Mouse (Mus musculus): Measurements from ENCODE around the gene Sfrp2.

Gene Sfrp2

DNA sequence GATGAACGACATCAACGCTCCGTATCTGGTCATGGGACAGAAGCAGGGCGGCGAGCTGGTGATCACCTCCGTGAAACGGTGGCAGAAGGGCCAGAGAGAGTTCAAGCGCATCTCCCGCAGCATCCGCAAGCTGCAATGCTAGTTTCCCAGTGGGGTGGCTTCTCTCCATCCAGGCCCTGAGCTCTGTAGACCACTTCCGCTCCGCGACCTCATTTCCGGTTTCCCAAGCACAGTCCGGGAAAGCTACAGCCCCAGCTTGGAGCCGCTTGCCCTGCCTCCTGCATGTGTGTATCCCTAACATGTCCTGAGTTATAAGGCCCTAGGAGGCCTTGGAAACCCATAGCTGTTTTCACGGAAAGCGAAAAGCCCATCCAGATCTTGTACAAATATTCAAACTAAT is 7.2 kb downstream of the Sfrp2 start:
- no peak for DNase-seq

DNA sequence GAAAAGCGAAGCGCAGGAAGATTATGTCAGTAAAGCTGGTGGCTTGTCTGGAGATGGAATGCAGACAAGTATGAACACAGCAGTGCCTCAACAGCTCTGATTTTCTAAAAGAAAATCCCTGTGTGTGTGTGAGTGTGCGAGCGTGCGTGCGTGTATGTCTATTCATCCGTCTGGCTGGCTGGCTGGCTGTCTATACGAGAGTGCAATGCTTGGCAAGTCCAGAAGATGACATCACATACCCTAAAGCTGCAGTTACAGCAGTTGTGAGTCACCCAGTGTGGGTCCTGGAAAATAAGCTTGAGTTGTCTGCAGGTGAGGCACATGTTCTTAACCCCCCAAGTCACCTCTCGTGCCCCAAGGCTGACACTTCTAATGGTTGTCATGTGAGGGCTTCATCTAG is 9.3 kb downstream of the Sfrp2 start:
- DNase-seq = no peak

DNA sequence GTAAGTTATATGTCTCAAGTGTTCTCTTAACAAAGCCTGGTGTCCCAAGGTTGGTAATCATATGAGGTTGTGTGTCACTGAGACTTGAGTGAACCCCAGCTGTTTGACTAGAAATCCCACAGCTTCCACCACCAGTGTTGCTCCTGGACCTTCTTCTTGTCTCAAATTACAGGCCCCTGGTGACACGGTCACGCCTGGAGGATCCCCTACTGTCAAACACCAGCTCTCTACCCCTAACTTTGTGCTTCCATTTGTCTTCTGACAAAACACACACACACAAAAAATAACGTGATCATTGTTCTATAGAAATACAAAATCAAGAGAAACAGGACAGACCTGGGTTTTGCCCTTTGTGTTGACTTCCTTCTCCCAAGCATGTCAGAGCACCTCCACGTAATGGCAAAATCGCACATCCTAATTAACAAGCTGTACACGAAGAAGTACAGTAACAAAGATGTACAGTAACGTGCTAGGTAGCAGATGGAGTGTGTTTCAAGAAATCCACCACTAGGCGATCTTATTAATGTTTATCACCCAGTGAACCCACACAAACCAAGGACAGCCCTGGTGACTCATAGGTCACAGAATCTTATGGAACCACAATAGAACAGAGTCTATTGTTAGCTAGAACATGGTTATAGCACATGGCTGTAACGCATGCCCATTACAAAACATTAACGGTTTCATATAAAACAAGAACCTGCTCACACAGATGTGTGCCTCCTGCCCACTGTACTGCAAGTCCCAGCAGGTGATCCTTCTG is 15.5 kb downstream of the Sfrp2 start:
- no peak for DNase-seq

DNA sequence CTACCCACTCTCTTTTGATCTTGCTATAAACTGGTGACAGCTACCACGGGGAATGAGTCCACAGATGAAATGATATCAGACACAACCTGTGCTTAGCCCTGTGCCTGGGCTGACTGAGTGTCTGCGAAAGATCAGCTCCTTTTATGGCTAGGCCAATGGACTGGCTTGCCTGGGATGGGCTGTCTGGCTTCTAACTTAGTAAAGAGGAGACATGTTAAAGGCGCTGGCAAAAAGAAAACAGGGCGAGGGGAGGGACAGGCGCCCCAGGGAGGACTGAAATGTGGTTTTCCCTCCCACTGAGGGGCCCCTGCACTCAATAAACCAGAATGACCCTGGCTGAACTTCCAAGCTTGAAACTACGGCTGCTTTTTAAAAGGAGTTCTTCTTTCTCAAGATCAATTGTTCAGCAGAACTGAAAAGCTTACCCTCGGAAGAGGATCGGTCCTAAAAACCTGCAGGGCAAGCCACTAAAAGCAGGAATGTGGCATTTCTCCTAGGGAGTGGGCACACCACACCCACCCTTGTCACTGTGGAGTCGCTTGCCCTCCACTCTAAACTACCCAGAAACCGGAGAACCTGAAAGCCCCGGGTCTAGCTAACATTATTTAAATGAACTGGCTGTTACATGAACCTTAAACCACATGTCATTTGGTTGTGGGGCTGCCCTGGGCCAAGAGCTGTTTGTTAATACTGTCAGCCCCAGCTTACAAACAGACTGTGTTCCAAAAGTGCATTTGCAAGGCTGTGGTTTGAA is 17.8 kb downstream of the Sfrp2 start:
- DNase-seq = peak in 1 of 2 experiments; percentile 19

DNA sequence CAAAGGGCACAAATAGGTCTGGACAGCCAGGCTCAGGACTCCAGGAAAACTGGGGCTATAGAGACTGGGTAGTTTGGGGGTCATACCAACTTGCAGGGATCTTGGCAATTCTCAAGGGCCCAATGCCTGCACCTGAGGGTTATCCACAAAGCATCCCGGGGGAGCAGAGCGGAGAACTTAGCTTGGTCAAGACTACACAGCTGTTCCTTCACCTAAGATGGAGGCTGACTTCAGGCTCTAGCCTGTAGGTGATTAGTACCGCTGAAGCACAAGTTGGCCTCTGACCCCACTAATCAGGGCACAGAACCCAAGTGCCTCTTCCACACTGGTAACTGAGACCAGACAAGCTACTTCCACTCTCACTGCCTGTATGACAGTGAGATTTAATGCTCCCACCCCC is 18.6 kb downstream of the Sfrp2 start:
- DNase-seq = no peak

DNA sequence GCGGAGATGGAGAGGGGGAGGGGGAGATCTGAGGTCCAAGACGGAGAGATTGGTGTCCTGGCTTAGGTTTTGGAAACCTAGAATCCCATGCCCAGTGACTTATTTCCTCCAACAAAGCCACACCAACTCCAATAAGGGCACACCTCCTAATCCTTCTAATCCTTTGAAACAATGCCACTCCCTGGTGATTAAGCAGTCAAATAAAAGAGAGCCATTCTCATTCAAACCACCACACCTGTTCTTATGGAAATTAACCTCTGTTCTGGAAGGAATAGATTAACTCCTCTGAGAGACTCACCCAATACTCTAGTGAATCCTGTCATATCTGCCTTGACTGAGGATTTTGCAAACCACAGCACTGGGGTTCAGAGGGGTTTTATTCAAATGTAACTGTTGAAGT is 21.0 kb downstream of the Sfrp2 start:
- DNase-seq = no peak

DNA sequence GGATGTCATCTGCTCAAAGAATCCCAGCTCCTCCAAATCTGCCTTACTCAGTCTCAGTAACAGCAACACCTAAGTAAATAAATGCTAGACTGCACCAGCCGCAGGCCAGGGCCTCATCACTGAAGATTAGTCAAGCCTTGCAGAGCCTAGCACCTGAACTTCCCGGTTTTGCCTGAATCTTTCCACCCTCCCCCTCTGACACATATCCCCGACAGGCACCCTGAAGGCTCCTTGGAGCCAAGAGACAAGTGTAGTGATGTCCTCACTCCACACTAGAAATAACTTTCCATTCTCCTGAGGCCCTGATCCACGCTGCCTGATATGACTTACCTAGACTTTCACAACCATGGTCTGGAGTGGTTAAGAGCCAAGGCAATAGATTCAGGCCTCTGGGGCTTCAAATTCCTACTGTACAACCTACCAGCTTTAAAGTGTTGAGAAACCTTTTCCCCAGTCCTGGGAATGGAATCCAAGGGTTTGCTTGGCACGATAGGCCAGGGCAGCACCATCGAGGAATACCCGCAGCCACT is 21.7 kb downstream of the Sfrp2 start:
- peak in 1 of 2 experiments; percentile 18 for DNase-seq

DNA sequence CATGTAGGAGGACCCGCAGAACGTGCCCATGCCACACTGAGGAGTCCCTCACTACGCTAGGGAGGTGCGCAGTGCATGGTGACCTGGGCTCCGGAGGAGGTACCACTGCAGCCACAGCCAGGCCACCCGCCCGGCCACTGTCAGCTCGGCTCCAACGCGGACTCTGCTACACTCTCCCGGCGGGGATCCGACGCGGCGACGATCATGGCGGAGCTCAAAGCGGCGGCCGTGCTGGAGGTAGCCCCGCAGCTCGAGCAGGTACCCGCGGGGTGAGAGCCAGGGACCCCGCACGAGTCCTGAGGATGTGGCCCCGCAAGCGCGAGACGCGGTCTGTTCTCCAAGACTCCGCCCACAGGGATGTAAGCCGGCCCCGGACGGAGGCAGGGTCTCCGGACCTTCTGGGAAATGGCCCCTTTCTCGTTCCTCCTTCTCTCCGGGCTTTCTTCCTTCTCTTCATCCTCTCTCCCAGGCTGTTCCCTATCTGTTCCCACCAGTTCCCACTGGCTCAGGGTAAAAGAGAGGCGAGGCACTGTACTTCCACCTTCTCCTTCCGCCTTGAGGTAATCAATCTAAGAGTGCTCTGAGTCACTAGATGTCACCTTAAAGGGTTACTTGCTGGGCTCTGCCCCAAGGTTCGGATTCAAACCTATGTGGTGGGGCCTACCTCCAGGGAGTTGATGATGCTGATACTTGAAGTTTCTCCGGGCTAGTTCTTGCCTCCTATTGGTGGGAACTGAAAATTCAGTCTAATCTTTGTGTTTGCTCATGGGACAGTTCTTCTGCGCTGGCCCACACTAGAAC is 23.7 kb downstream of the Sfrp2 start:
- DNase-seq = peak; percentile 40 to 61

DNA sequence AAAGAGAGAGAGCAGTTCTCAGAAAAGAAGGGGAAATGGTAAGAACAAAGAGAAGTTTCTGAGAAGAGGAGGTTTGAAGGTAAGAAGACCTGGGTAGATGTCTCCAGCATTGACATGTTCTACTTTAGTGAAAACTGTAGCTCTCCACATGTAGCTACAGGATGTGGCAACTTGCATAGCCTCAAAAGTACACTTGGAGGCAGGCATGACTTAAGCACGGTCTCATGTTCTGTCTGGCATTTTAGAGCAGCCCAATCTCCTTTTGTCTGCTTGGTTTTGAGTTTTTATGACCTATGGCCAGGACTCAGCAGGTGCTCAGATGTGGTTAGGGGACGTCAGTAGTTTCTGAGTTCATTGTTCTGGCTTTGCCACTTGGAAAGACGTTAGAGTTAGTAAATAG is 25.3 kb downstream of the Sfrp2 start:
- no peak for DNase-seq

DNA sequence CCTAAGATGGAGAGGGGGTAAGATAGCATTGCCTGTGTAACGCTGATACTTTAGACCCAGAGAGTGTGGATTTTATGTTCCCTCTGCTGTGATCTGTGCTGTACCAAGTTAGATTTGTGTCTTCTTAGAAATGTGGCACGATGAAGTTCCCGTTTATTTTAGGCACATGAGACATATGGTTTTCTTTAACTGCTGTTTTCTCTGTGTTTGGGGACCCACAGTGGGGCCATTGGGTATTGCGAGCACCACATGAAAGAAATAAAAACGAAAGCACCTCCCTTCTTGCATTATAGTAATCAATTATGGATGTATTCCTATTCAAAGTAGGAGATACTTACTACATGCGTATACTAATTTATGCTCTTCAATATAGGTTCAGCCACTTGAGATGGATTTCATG is 31.0 kb downstream of the Sfrp2 start:
- no peak for DNase-seq

DNA sequence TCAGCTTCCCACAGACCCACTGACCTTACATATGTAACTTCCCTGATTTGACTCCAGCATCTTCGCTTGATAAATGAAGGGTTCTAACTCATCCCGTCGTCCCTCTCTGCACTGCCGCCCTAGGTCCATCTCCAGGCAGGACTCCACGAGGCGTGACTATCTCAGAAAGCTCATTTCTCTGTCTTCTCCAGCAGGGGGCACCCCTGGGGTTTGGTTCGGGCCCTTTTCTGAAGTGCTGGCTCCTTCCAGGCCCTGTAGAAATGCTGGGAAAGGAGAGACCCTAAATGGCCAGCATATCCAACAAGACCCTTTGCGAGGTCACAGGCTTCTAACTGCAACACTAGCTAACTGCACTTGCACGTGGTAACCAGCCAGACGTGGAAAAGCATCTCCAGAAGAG is 31.7 kb downstream of the Sfrp2 start:
- DNase-seq = peak; percentile 68 to 74

DNA sequence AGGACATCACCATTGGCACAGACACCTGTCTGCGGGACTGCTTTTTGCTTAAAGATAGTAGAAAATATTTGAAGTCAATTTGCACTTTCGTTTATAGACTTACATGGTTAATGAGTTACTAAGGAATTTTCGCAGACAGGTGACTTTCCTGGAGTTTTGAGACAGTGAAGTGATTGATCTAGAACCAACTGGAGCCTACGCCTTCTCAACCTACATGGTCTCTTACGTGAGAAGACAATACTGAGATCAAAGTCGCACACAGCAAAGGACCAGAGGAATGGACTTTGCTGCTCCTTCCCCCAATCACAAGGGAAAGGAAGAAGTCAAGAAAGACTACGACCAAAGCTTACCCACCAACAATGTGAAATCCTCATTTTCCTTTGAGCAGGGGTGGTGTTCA is 33.4 kb downstream of the Sfrp2 start:
- DNase-seq = no peak

DNA sequence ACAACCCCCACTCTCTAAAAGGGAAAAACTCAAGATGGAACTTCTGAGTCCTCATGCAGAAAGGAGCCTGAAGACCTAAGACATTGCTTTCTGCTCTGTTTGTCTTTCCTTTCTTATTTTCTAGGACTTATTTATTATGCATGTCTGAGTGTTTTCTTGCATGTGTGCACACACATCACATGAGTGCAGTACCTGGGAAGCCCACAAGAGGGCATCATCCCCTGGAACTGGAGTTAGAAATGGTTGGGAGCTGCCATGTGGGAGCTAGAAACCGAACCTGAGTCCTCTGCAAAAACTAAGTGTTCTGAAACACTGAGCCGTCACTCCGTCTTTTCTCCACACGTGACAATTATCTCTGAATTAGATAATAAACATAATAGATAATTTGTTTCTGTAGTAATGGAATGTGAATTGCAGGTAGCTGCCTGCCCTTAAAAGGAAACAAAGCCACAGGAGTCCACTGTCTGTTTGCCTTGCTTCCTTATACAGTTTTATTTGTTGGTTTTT is 35.6 kb downstream of the Sfrp2 start:
- no peak for DNase-seq

DNA sequence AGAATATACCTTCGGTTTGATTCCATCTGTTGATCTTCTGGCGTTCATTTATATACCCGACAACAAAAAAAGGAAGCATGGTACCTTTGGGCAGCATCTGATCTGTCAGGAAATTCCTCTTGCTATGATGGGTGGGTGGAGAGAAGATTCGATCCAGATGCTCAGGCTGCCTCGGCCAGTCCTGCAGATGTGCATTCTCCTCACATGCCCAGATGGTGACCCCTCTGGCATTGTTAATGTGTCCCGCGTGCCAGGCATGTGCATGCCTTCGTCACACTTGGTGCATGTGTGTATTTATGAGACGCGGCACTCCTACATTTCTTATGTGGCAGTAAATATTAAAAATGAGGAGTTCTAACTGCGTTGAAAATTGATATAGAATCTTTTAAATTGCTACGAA is 42.4 kb downstream of the Sfrp2 start:
- DNase-seq = no peak

DNA sequence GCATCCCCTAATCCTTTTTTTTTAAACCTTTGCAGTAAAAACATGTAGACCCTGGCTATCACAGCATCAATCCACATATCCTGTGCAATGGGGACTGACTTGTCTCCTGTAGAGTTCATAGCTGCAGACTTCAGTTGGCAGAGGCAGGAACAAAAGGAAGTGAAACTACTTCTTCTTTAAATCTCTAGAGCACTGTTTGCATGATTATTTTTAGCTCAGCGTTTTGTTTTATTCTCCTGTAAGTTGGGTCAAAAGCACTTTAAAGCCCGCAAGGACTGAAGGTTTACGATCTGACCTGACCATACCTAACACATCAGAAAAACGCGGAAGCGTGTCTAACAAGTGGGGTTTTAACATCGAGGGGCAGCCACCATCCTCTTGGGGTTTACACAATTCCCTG is 45.9 kb downstream of the Sfrp2 start:
- DNase-seq = no peak

DNA sequence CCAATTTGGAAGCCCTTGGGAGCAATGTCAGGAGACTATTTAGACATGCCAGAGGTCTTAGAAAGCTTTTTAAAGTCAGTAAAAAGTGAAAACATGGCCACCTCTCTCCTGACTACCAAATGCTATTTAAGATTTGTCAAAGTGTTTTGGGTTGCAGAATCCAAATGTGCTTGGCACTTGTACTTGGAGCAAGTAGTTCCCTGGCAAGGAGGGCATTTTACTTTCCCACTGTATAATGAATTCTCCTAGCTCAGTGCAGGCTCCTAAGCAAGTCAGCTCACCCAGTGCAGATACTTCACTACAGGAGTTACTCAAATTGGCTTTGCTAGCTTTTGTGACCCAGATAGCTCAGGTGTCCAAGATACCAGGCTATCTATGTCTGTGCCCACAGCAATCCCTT is 46.7 kb downstream of the Sfrp2 start:
- DNase-seq = no peak

DNA sequence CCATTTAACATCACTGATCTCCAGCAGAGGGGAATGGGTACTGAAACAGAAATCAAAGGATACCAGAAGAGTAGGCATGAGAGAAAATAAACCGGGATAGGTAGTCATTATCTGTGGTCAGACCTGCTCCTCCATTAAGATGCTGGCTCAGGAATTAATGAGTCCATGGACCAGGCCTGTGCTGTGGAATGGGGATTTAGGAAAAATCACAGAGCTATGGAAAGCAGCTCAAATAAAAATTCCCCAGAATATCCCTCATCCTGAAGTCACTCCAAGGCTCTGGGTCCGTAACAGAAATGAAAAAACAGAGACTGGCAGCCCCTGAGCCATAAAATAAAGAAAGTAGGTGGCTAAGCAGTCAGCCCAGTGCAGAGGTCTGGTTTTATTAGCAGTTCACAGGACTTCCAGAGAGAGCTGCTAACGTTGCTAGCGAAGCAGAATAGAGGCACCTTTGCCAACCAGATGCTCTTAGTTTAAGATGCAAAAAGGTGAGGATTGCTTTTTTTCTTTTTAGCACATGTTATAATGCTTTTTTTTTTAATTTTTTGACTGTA is 50.3 kb downstream of the Sfrp2 start:
- no peak for DNase-seq

DNA sequence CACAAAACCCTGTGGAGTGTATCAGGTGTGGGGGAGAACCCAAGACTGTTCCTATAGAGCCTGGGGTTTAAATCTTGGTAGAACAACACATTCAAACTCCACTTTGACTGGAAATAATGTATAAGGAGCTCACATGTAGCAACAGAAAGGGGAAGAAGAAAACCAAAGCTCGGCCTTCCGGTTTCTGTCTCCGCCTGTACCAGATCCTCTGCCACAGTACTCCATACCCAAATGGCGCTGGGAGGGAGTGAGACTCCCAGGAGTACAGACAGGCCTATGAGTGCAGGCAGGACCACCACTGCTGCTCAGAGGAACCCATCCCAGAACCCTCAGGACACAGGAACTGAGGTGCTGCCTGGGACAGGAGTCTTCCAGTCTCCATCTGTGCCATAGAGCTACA is 57.7 kb downstream of the Sfrp2 start:
- DNase-seq = no peak

Measured in kidney, postnatal 4 days (tissue).